Mouse (Mus musculus) granulocyte monocyte progenitor cell, adult 5-6 weeks (primary cell): ENCODE measurements around the gene Mks1. TPM values are rescaled to one million over a fixed set of nuclear protein-coding genes. Genes with fewer than 3 reads are reported as not detected.

Experiments used
- ATAC-seq: replicated peaks from 2 replicates; pipeline ENCODE4 v1.8.0; 2016; ENCODE audit warnings: mild to moderate bottlenecking, moderate TSS enrichment, inconsistent platforms; ENCODE audit not compliant: poor library complexity, severe bottlenecking
- total RNA-seq, 2 experiments: library from RNA; stranded (forward) in 1 of 2; stranded (reverse) in 1 of 2; fragments of 200-712, 200-1000 nt in 1 of 2; fragments of >200 nt in 1 of 2; fragmentation: Nextera tagmentation in 1 of 2; gene quantifications; 2 replicates each; pipeline ENCODE4 v1.2.3; 2014 to 2017

The Mks1 gene
- total RNA-seq, 2 experiments from 2014 or later, result 3.7 to 12.5 TPM

GRCm38 (mm10) chr11:87870096-87870495 lies 17.1 kb downstream of the Mks1 start:
- no peak for ATAC-seq

DNA sequence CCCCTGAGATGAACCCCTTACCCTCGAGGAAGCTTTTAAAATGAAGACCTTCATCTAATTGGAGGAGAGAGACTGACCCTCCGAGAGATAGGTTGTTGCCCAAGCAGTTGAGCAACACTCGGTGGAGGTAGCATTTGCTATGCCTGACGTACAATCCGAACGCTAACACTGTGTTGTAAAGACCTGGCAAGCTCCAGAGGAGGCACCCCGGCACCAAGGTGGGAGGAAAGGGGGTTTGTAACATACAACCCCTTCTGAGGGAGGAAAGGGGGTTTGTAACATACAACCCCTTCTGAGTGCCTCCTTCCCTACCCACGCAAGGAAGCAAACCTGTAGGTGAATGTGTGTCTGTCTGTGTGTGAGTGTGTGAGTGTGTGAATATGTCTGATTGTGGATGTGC lies 18.8 kb downstream of the Mks1 start:
- ATAC-seq, result no peak

DNA sequence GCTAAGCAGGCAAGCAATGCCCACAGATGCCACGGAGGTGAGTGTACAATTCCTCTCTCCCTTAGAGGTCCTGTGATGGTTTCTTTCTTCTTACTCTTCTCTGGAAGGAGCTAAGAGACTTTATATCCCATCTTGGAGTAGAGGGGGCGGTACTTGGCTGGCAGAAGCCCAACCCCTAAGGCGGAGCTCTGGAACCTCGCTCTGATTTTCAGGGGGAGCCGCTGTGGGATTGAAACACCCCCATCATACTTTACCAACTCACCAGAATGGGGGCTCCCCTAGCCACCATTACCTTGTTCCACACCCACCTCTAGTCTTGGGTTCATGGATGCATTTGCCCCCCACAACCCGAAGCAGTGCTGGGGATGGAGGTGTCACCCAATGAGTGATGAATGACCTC lies 22.4 kb downstream of the Mks1 start, which contains the start of gene Epx:
Gene Epx, minus strand, starts transcription at position 101 of the 400 bp plus-strand sequence.
- ATAC-seq, result no peak

DNA sequence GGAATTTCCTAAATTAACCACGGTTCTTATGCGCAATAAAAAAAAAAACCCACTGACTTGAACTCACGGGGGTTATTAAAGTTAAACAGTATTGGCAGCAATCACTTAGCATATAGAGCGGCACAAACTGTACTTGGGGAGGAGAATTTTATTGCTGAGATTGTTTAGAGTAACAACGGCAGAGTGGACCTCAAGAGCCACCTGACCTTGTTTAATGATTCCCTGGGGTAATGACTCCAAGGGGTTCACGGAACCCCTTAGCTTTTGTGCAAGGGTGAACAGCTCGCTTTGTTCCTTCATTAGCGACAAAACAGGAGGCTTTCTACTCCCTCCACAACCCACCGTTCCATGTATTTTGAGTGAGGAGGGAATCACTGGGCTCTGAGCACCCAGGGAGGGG lies 26.8 kb downstream of the Mks1 start:
- ATAC-seq, result no peak

GRCm38 (mm10) chr11:87881714-87882113 lies 28.7 kb downstream of the Mks1 start:
- peak; percentile 55 for ATAC-seq

- ATAC-seq, result peak; percentile 30; the same call in 1 of the 2 replicates
Observed at GRCm38 (mm10) chr11:87883493-87883892, 30.5 kb downstream of the Mks1 start.

DNA sequence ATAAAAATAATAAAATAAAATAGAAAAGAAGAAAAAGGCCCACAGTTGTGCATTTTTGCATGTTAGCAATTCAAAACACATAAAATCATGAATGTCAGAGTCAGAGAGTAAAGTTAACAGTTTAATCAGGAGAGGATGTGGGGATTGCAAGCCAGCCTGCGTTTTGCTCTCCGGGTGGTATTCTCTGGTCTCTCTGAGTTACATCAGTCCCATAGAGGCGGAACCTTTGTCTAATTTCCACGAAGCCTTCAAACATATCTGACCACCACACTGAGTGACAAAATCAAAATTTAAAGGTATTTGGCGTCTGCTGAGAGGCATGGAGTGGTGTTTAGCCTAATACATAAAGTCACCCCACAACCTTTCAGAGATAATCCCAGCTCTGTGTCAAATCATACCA lies 31.8 kb downstream of the Mks1 start:
- ATAC-seq, result no peak

DNA sequence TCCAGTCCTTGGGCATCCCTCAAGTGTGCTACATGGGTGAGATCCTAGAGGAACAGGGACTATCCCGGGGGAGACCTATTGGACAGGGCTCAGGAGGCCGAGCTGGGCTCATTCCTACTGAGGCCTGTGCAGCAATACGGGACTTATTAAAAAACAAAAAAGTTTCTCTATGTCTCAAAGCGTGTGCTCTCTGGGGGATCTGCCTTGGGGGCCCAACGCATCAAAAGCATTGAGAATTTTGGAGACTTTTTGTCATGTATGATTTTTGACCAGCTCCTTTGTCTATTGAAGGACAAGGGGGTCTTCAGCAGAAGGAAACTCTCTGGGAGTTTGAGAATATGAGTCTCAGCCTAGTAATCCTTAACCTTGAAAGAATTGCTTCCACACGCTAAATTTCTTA lies 39.2 kb downstream of the Mks1 start, which contains the start of gene Olfr462:
Gene Olfr462, minus strand, starts transcription at position 101 of the 400 bp plus-strand sequence.
- no peak for ATAC-seq

DNA sequence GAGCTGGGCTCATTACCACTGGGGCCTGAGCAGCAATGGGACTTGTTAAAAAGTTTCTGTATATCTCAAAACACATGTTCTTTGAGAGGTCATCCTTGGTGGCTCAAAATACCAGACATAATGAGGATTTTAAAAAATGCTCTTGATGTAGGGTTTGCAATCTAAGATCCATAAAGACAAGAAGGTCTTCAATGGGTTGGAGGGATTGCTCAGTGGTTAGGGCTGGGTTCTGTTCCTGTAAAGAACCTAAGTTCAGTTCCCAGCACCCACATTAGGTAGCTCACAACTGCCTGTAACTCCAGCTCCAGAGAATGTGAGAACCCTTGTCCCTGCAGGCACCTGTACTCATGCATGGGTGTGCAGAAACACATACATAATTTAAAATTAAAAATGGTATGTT lies 44.3 kb downstream of the Mks1 start, which contains the start of gene Olfr463:
Gene Olfr463, minus strand, starts transcription at position 101 of the 400 bp plus-strand sequence.
- ATAC-seq, result no peak

DNA sequence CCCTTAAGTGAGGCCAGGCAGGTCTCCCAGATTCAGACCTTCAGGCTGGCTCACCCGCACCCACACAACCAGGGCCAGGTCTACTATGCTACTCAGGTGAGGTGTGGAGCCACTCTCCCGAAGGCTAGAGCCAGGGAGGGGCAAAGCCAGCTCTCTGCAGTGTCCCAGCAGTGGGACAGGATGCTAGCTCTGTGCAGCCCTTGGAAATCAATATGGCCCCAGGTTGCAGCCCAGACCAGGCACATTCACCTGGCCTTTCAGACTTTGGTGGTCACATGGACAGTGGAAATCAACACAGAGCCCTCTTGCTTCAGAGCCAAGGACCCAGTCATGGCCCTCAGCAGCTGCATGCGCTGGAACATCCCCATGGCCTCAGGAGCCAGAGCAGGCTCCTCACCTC lies 51.3 kb downstream of the Mks1 start:
- ATAC-seq, result no peak

Other genes starting within 250 kb of the Mks1 start
- not detected in 2 replicates for gene Hsf5, start 236.1 kb upstream of the Mks1 start, total RNA-seq (2014; fragmentation: Nextera tagmentation)
- not detected in 2 replicates for gene Hsf5, start 236.1 kb upstream of the Mks1 start, total RNA-seq (2017)
- 4.5 and 16.1 TPM in 2 replicates for gene Rnf43, start 190.5 kb upstream of the Mks1 start, total RNA-seq (2014; fragmentation: Nextera tagmentation)
- gene Rnf43, start 190.5 kb upstream of the Mks1 start, total RNA-seq (2017), result 4.2 and 6.7 TPM in 2 replicates
- 130 and 136 TPM in 2 replicates for gene Supt4a, start 115.7 kb upstream of the Mks1 start, total RNA-seq (2014; fragmentation: Nextera tagmentation)
- gene Supt4a, start 115.7 kb upstream of the Mks1 start, total RNA-seq (2017), result 58.6 and 81.1 TPM in 2 replicates
- gene Tspoap1, start 92.7 kb upstream of the Mks1 start, total RNA-seq (2014; fragmentation: Nextera tagmentation), result 100 and 132 TPM in 2 replicates
- 51.8 and 56.2 TPM in 2 replicates for gene Tspoap1, start 92.7 kb upstream of the Mks1 start, total RNA-seq (2017)
- gene Mpo, start 59.6 kb upstream of the Mks1 start, total RNA-seq (2014; fragmentation: Nextera tagmentation), result 13,307 and 13,753 TPM in 2 replicates
- gene Mpo, start 59.6 kb upstream of the Mks1 start, total RNA-seq (2017), result 9,750 and 13,011 TPM in 2 replicates
- not detected in 2 replicates for gene Lpo, start 24.9 kb upstream of the Mks1 start, total RNA-seq (2014; fragmentation: Nextera tagmentation)
- not detected in 2 replicates for gene Lpo, start 24.9 kb upstream of the Mks1 start, total RNA-seq (2017)
- 0.82 TPM in 1 of 2 replicates, not detected in the other for gene Epx, start 22.3 kb downstream of the Mks1 start, total RNA-seq (2014; fragmentation: Nextera tagmentation)
- gene Epx, start 22.3 kb downstream of the Mks1 start, total RNA-seq (2017), result 4.4 and 4.7 TPM in 2 replicates
- gene Olfr462, start 39.1 kb downstream of the Mks1 start, total RNA-seq (2014; fragmentation: Nextera tagmentation), result not detected in 2 replicates
- gene Olfr462, start 39.1 kb downstream of the Mks1 start, total RNA-seq (2017), result not detected in 2 replicates
- gene Olfr463, start 44.2 kb downstream of the Mks1 start, total RNA-seq (2014; fragmentation: Nextera tagmentation), result not detected in 2 replicates
- gene Olfr463, start 44.2 kb downstream of the Mks1 start, total RNA-seq (2017), result not detected in 2 replicates
- not detected in 2 replicates for gene Olfr464, start 67.8 kb downstream of the Mks1 start, total RNA-seq (2014; fragmentation: Nextera tagmentation)
- not detected in 2 replicates for gene Olfr464, start 67.8 kb downstream of the Mks1 start, total RNA-seq (2017)
- gene Dynll2, start 134.3 kb downstream of the Mks1 start, total RNA-seq (2014; fragmentation: Nextera tagmentation), result 20.9 and 24.9 TPM in 2 replicates
- gene Dynll2, start 134.3 kb downstream of the Mks1 start, total RNA-seq (2017), result 12.3 and 17.3 TPM in 2 replicates
- 195 and 201 TPM in 2 replicates for gene Srsf1, start 194.2 kb downstream of the Mks1 start, total RNA-seq (2014; fragmentation: Nextera tagmentation)
- 500 and 715 TPM in 2 replicates for gene Srsf1, start 194.2 kb downstream of the Mks1 start, total RNA-seq (2017)
- 28.2 and 32.0 TPM in 2 replicates for gene Vezf1, start 215.1 kb downstream of the Mks1 start, total RNA-seq (2014; fragmentation: Nextera tagmentation)
- gene Vezf1, start 215.1 kb downstream of the Mks1 start, total RNA-seq (2017), result 14.3 and 15.8 TPM in 2 replicates
- 0.92 and 1.1 TPM in 2 replicates for gene Cuedc1, start 244.8 kb downstream of the Mks1 start, total RNA-seq (2014; fragmentation: Nextera tagmentation)
- gene Cuedc1, start 244.8 kb downstream of the Mks1 start, total RNA-seq (2017), result 1.5 and 1.6 TPM in 2 replicates